Mouse (Mus musculus) C3H10T1/2 (cell line): ENCODE measurements around the gene Clrn2. TPM values are rescaled to one million over a fixed set of nuclear protein-coding genes. Genes with fewer than 3 reads are reported as not detected.

Source experiments
- polyA plus RNA-seq, 2 experiments: library from polyadenylated mRNA; unstranded; fragments of >200 nt; fragmentation: generic; extraction: Trizol; gene quantifications; one replicate each; pipeline ENCODE4 v1.2.1; 2012; ENCODE audit warnings: missing spikeins in 2 of 2

Gene Clrn2
- polyA plus RNA-seq = not detected

DNA sequence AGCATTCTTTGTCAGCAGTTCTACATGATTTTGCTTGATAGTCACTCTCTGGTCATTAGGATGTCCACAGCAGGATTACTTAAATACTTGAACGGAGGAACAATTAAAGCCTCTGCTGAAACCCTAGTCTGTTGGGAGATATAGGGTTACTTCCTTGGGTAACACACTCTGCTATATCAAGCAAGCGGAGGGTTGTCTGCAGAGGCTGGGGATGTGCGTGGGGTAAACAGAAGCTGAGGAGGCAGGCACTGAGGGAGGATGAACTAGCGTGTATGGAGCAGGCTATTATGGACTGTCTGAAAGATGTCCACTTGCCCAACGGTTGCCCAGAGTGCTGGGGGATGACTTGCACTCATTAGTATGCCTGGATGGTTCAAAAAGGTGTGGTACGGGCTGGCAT lies at the start of gene Clrn2:
TSS of gene Clrn2 (plus strand) at position 301 of the 400 bp plus-strand sequence.

DNA sequence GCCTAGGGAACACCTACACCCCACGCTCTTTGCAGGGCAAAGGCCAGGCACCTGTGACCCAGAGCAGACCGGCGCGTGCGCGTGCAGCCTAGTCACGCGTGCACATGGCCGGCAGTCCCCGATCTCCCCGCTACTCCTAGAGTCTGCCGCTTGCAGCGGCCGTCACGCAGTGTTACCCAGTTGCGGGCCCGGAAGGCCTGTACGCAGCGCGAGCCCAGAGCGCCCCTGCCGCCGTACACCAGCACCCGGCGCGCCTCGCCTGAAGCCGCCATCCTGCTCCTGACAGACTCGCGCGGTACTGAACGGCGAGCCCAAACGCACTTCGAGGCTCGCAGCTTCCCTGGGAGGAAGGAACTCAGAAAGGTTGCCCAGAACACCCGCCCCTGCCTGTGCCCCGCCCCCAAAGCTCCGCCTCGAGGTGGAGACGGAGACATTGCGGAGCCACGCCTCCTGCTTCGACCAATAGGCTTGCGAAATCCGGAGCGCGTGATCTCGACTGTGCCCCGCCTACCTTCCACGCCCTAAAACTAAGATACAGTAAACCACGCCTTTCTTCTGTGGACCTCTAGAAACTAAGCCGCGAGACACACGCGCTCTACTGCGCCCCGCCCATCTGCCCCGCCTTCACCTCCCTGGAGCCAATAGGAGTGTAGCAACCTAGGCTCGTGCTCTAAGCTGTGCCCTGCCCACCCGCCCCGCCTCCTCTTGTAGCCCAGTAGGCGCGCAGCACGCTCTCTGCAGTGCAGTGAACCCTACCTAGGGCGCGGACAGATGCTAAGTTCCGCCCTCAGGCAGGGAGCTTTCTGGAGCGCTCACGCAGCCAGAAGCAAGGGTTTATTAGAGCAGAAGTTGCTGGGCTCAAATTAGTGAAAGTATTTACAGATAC lies 3.5 kb upstream of the Clrn2 start, which contains the start of gene Qdpr:
TSS of gene Qdpr (minus strand) at position 406 of the 886 bp plus-strand sequence.

DNA sequence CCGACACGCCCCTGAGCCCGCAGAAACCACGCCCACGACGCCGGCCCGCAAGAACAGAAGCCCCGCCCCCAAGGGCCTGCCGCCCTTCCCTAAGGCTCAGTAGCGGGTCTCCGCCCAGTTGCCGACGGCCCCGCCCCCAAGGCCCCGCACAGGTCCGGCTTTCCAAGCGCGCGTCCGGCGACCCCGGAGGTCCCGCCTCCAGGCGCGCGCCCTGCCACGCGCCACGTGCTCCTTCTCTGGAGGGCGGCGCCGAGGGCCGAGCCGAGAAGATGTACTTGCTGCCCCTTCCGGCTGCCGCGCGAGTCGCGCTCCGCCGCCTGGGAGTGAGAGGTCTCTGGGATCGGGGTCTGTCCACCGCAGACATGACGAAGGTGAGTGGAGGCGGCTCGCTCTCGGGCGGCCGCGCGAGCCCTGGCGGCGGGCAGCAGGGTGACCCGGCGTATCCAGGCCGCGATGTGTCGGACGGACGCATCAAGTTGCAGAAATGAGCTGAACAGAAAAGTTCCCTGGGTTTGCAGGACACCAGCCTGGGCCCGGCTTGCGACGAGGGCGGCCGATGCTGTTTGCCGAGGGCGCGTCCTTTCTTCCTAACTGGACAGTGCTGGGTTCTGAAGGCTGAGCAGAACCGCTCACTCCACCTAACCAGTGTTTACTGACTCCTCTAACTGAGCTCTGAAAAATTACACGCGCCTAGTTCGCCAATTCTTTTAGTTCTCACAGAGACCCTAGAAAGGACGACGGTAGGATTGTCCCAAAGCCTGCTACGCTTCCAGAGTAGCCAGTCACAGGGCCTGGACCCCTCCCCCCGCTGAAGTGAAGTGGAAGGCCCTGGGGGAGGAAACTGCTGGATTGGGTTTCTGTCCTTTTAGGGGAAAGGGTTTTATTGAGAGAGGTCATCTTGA lies 39.9 kb downstream of the Clrn2 start, which contains the start of gene Lap3:
TSS of gene Lap3 (plus strand) at position 184 of the 902 bp plus-strand sequence.

Other genes with a start within 250 kb of the Clrn2 start
- 10 to 100 TPM; 84.6 to 96.5 TPM for gene Qdpr, start 3.5 kb upstream of the Clrn2 start, polyA plus RNA-seq
- 10 to 100 TPM; 51.4 to 58.3 TPM for gene Lap3, start 39.6 kb downstream of the Clrn2 start, polyA plus RNA-seq
- gene Med28, start 66.5 kb downstream of the Clrn2 start, polyA plus RNA-seq = 100 to 1,000 TPM; 148 to 157 TPM
- gene Fam184b, start 185.9 kb downstream of the Clrn2 start, polyA plus RNA-seq = under 1 TPM; under 0.01 to 0.05 TPM
- gene Ncapg, start 216.2 kb downstream of the Clrn2 start, polyA plus RNA-seq = 1 to 10 TPM; 1.2 to 5.2 TPM